Mouse (Mus musculus): ENCODE measurements around the gene Nup85.

Gene Nup85

GRCm38 (mm10) chr11:115630532-115631504 is 66.6 kb downstream of the Nup85 start:
- ATAC-seq (ENCODE audit: insufficient number of reproducible peaks, low FRiP score, low TSS enrichment): no peak

- no peak for ATAC-seq (ENCODE audit: insufficient number of reproducible peaks, low FRiP score, low TSS enrichment)
Measured at GRCm38 (mm10) chr11:115631505-115631890, 67.3 kb downstream of the Nup85 start.

GRCm38 (mm10) chr11:115632247-115632646 is 68.0 kb downstream of the Nup85 start:
- ATAC-seq (ENCODE audit: insufficient number of reproducible peaks, low FRiP score, low TSS enrichment): no peak

- ATAC-seq (ENCODE audit: insufficient number of reproducible peaks, low FRiP score, low TSS enrichment): no peak
Measured at GRCm38 (mm10) chr11:115632862-115633261, 68.6 kb downstream of the Nup85 start.

Data from cerebellum, adult (tissue).